Mouse (Mus musculus) cerebellum, adult (tissue): Measurements from ENCODE around the gene Nop14.

ENCODE experiments used
- ATAC-seq: cut with Nextera tagmentation; 2 replicates; pipeline ENCODE4 v1.9.2; 2017; ENCODE audit warnings: mild to moderate bottlenecking, moderate library complexity, mixed read lengths; ENCODE audit not compliant: insufficient number of reproducible peaks, low FRiP score, low TSS enrichment

The Nop14 gene

GRCm38 (mm10) chr5:34659686-34660590 lies at the start of gene Nop14, which contains the start of gene Grk4:
Gene Nop14 (minus strand): TSS chr5:34660148.
Gene Grk4 (plus strand): TSS chr5:34660379.
- ATAC-seq, result peak; percentile 100

- no peak for ATAC-seq
Measured at GRCm38 (mm10) chr5:34708436-34708835, 48.5 kb upstream of the Nop14 start.

- ATAC-seq, result no peak
Measured at GRCm38 (mm10) chr5:34695521-34695920, 35.6 kb upstream of the Nop14 start.

GRCm38 (mm10) chr5:34692782-34693181 lies 32.8 kb upstream of the Nop14 start:
- ATAC-seq, result no peak

- ATAC-seq, result no peak
Measured at GRCm38 (mm10) chr5:34689868-34690267, 29.9 kb upstream of the Nop14 start.

- ATAC-seq, result no peak
Measured at GRCm38 (mm10) chr5:34670280-34670679, 10.3 kb upstream of the Nop14 start.

- ATAC-seq, result no peak
Measured at GRCm38 (mm10) chr5:34669493-34669892, 9.5 kb upstream of the Nop14 start.

GRCm38 (mm10) chr5:34663231-34663630 lies 3.3 kb upstream of the Nop14 start:
- ATAC-seq, result no peak

- ATAC-seq, result no peak
Measured at GRCm38 (mm10) chr5:34661909-34662308, 2.0 kb upstream of the Nop14 start.

- ATAC-seq, result no peak; the same call in 1 of the 2 replicates
Measured at GRCm38 (mm10) chr5:34660591-34661130, 713 bp upstream of the Nop14 start.

- ATAC-seq, result no peak
Measured at GRCm38 (mm10) chr5:34657556-34657955, 2.4 kb downstream of the Nop14 start.

GRCm38 (mm10) chr5:34654881-34655280 lies 5.1 kb downstream of the Nop14 start:
- ATAC-seq, result no peak

- ATAC-seq, result no peak
Measured at GRCm38 (mm10) chr5:34652961-34653360, 7.0 kb downstream of the Nop14 start.

GRCm38 (mm10) chr5:34647581-34647980 lies 12.4 kb downstream of the Nop14 start:
- ATAC-seq, result peak; percentile 40; the same call in 1 of the 2 replicates

GRCm38 (mm10) chr5:34642932-34643331 lies 17.0 kb downstream of the Nop14 start:
- peak; percentile 57; the same call in 1 of the 2 replicates for ATAC-seq

GRCm38 (mm10) chr5:34641991-34642390 lies 18.0 kb downstream of the Nop14 start:
- no peak for ATAC-seq

- ATAC-seq, result no peak
Measured at GRCm38 (mm10) chr5:34637591-34638156, 22.3 kb downstream of the Nop14 start.

- ATAC-seq, result peak; percentile 74
Measured at GRCm38 (mm10) chr5:34636481-34637287, 23.3 kb downstream of the Nop14 start, which contains the start of gene Mfsd10. Gene Mfsd10 (minus strand): TSS chr5:34637212.

GRCm38 (mm10) chr5:34635665-34636192 lies 24.2 kb downstream of the Nop14 start:
- ATAC-seq, result no peak

- ATAC-seq, result no peak
Measured at GRCm38 (mm10) chr5:34634746-34635400, 25.1 kb downstream of the Nop14 start.
